Mouse (Mus musculus) lung, postnatal 0 days (tissue): ENCODE results near the gene Mturn. TPM values are rescaled to one million over a fixed set of nuclear protein-coding genes. Genes with fewer than 3 reads are reported as not detected.

Experiments used
- ATAC-seq: fragments of 200-750 bp; cut with Nextera tagmentation; 2 replicates; pipeline ENCODE4 v1.8.0; 2017; ENCODE audit warnings: moderate library complexity
- DNase-seq: peaks from one replicate; pipeline ENCODE4 v3.0.0-alpha.2; 2016; ENCODE audit warnings: low spot score
- H3K27ac ChIP-seq: fragments of 300-500 bp; sonication (generic); 2 replicates; pipeline ENCODE4 v1.5.1; 2014; ENCODE audit warnings: antibody characterized with exemption, mild to moderate bottlenecking, low read length, mixed read lengths
- H3K27me3 ChIP-seq: fragments of 300-500 bp; sonication (generic); replicated peaks from 2 replicates; pipeline ENCODE4 v1.6.1; 2014; ENCODE audit warnings: low read length, mixed read lengths; ENCODE audit not compliant: insufficient read depth
- H3K36me3 ChIP-seq: fragments of 300-500 bp; sonication (generic); 2 replicates; pipeline ENCODE4 v1.6.1; 2014; ENCODE audit warnings: low read length, mixed read lengths; ENCODE audit not compliant: insufficient read depth
- H3K4me1 ChIP-seq: fragments of 300-500 bp; sonication (generic); 2 replicates; pipeline ENCODE4 v1.6.1; 2014; ENCODE audit warnings: antibody characterized with exemption, low read depth, low read length, mixed read lengths; ENCODE audit not compliant: insufficient read depth
- H3K4me2 ChIP-seq: fragments of 300-500 bp; sonication (generic); replicated peaks from 2 replicates; pipeline ENCODE4 v1.6.1; 2014; ENCODE audit warnings: low read depth, mild to moderate bottlenecking, low read length, moderate library complexity, mixed read lengths
- H3K4me3 ChIP-seq: fragments of 300-500 bp; sonication (generic); 2 replicates; pipeline ENCODE4 v1.5.1; 2014; ENCODE audit warnings: low read depth, low read length
- H3K9ac ChIP-seq: fragments of 300-500 bp; sonication (generic); replicated peaks from 2 replicates; pipeline ENCODE4 v1.6.1; 2014; ENCODE audit warnings: low read depth, mild to moderate bottlenecking
- H3K9me3 ChIP-seq: fragments of 300-500 bp; sonication (generic); 2 replicates; pipeline ENCODE4 v1.6.1; 2016; ENCODE audit warnings: low read length, mixed read lengths
- CTCF ChIP-seq: IDR thresholded peaks from 2 replicates; pipeline ENCODE4 v1.5.1; 2016; ENCODE audit warnings: antibody characterized with exemption, mild to moderate bottlenecking
- EP300 ChIP-seq: IDR thresholded peaks from 2 replicates; pipeline ENCODE4 v1.6.1; 2016; ENCODE audit warnings: antibody characterized with exemption, mild to moderate bottlenecking, control low read depth
- WGBS: fragments of 180-500 bp; shearing (Covaris S2); extraction: QIAGEN DNeasy Blood & Tissue Kit; methylation state at CpG from one replicate; pipeline ENCODE4 v1.1.7; 2014; 5-methylcytosine and 5-hydroxymethylcytosine counted together
- polyA plus RNA-seq: library from polyadenylated mRNA; unstranded; fragments of >200 nt; fragmentation: Nextera tagmentation; extraction: Ambion mirVana; gene quantifications from 2 replicates; pipeline ENCODE4 v1.2.1, GENCODE M21; 2015

Mturn gene
- polyA plus RNA-seq, 1 experiment from 2014 or later = 6.1 TPM

GRCm38 (mm10) chr6:54706611-54707172 is 25.3 kb downstream of the Mturn start:
- no peak overlapping the region for H3K9ac ChIP-seq
- H3K9me3 ChIP-seq = no peaks in the 10 kb centered on the region
- no peaks in the 10 kb centered on the region for H3K36me3 ChIP-seq
- H3K27ac ChIP-seq = no peak overlapping the region
- no peak overlapping the region for H3K4me2 ChIP-seq
- no peak for DNase-seq
- no peak overlapping the region for H3K4me3 ChIP-seq
- WGBS = 64% methylated on average over 3 of the region's 3 CpGs
- no peak for ATAC-seq
- H3K4me1 ChIP-seq = no peaks in the 10 kb centered on the region
- 0 out of 2 replicates have a peak, but pooled peaks cover 10% of the 10 kb centered on the region for H3K27me3 ChIP-seq
- TF ChIP-seq CTCF (no peak), EP300 (no peak)

DNA sequence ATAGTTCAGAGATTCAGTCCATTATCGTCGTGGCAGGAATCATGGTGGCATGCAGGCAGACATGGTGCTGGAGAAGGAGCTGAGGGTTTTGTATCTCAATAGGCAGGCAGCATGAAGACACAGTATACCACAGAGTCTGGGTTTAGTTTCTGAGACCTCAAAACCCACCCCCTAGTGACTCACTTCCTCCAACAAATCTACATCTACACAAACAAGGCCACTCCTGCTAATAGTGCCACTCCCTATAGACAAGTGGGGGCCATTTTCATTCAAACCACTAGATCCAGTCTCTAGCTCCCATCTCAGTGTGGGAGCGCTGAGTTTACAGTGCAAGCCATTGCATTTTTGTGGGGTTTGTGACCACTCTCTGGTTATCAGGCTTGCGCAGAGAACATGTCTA is 27.2 kb downstream of the Mturn start:
- no peaks in the 10 kb centered on the region for H3K9me3 ChIP-seq
- no peak overlapping the region for H3K27ac ChIP-seq
- H3K9ac ChIP-seq = no peak overlapping the region
- no peak for DNase-seq
- TF ChIP-seq CTCF = no peak
- TF ChIP-seq EP300 = no peak
- H3K36me3 ChIP-seq = no peaks in the 10 kb centered on the region
- no peak overlapping the region for H3K4me3 ChIP-seq
- H3K27me3 ChIP-seq = 0 out of 2 replicates have a peak, but pooled peaks cover 10% of the 10 kb centered on the region
- 92% methylated on average over 4 of the region's 4 CpGs for WGBS
- H3K4me2 ChIP-seq = no peak overlapping the region
- no peak for ATAC-seq
- H3K4me1 ChIP-seq = no peaks in the 10 kb centered on the region

- Histone ChIP-seq H3K27me3 (no peaks in the 10 kb centered on the region), H3K4me3 (no peak overlapping the region), H3K9ac (no peak overlapping the region), H3K4me2 (no peak overlapping the region), H3K27ac (no peak overlapping the region), H3K4me1 (no peaks in the 10 kb centered on the region), H3K36me3 (no peaks in the 10 kb centered on the region), H3K9me3 (no peaks in the 10 kb centered on the region)
- ATAC-seq = no peak
- TF ChIP-seq EP300 (no peak), CTCF (no peak)
- DNase-seq = no peak
- 10% methylated on average over 2 of the region's 2 CpGs for WGBS
These were observed 34.3 kb downstream of the Mturn start for GRCm38 (mm10) chr6:54715697-54716096.

- no peak overlapping the region for H3K4me2 ChIP-seq
- H3K27ac ChIP-seq = no peak overlapping the region
- ATAC-seq = no peak
- DNase-seq = peak; percentile 31
- no peaks in the 10 kb centered on the region for H3K4me1 ChIP-seq
- H3K9me3 ChIP-seq = no peaks in the 10 kb centered on the region
- no peaks in the 10 kb centered on the region for H3K36me3 ChIP-seq
- WGBS = 67% methylated on average over 15 of the region's 15 CpGs
- H3K9ac ChIP-seq = no peak overlapping the region
- TF ChIP-seq EP300 = no peak
- TF ChIP-seq CTCF = no peak
- H3K27me3 ChIP-seq = no peaks in the 10 kb centered on the region
- H3K4me3 ChIP-seq = no peak overlapping the region
These were observed 37.6 kb downstream of the Mturn start for GRCm38 (mm10) chr6:54718779-54719685.

- no peaks in the 10 kb centered on the region for H3K9me3 ChIP-seq
- H3K4me1 ChIP-seq = no peaks in the 10 kb centered on the region
- H3K36me3 ChIP-seq = no peaks in the 10 kb centered on the region
- TF ChIP-seq EP300 = no peak
- no peak for TF ChIP-seq CTCF
- DNase-seq (no peak), ATAC-seq (no peak)
- H3K27me3 ChIP-seq = no peaks in the 10 kb centered on the region
- no peak overlapping the region for H3K4me3 ChIP-seq
- H3K9ac ChIP-seq = no peak overlapping the region
- 26% methylated on average over 14 of the region's 14 CpGs for WGBS
- H3K4me2 ChIP-seq = no peak overlapping the region
- no peak overlapping the region for H3K27ac ChIP-seq
These were observed 38.4 kb downstream of the Mturn start for GRCm38 (mm10) chr6:54719686-54720310.

DNA sequence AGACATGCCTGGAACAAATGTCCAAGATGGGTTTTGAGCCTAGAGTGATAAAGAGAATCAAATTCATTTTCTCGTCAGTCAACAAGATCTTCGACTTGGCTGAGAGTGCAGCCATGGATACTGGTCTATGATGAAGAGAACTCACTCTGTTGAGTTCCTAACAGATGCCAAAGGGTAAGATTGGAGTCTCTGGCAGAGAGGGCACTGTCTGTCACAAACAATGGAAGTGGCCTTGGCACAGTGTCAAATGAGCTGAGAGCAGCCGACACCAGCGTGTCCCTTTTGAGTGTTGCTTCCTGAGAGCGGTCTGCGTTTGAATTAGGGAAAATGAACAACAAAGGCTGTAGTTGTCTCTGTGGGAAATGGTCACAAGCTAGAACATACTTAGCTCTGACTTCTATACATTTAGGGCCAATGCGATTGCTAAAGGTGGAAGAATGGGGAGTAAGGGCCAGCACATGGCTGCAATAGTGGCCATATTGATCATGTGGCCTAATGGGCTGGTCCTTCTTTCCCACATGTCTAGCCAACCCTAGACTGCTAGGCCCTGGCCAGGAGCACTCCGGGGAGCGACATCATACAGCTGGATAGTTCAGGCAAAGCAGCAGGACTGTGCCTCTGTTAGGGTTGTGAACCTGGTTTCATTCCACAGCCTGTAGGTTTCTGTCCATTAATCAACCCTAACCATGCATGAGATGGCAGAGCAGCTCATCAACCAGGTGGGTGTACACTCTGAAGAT is 39.3 kb downstream of the Mturn start:
- no peak for ATAC-seq
- DNase-seq = peak; percentile 54
- TF ChIP-seq CTCF (no peak), EP300 (no peak)
- Histone ChIP-seq H3K9me3 (no peaks in the 10 kb centered on the region), H3K4me3 (no peak overlapping the region), H3K27me3 (no peaks in the 10 kb centered on the region), H3K36me3 (no peaks in the 10 kb centered on the region), H3K4me1 (no peaks in the 10 kb centered on the region), H3K9ac (no peak overlapping the region), H3K4me2 (no peak overlapping the region), H3K27ac (no peak overlapping the region)
- WGBS = 56% methylated on average over 9 of the region's 9 CpGs
